Mouse (Mus musculus) heart, adult 8-10 months (tissue): ENCODE measurements at regions not wholly inside any gene's neighbourhood (a gene's known extent, or its start where the extent isn't known, plus 50 kb on each side); places are given as distances from the start of the nearest gene placed in this dataset.
A peak's percentile ranks its signal among the peaks of the same experiment; 100 is the strongest.

Experiments used
- DNase-seq: peaks from one replicate; pipeline ENCODE4 v3.0.0; 2022; ENCODE audit warnings: low spot score

DNA sequence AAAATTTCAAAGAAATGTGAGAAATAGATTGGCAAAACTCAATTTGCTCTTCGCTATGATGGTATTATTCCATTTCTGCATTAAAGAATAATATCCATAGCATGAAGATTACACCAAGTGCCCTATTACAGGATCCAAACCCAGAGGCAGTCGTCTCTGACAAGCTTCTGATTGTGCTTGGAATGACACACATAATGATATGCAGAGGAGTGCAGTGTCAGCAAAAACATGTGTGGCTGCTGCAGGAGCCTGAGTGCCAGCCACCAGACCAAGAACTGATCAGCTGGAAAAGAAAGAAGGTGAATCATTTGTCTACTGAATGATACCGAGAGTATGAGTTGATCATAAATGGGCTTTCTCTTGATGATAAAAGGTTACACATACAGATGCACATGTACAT is 137.3 kb downstream of the Il15 start:
- no peak for DNase-seq

DNA sequence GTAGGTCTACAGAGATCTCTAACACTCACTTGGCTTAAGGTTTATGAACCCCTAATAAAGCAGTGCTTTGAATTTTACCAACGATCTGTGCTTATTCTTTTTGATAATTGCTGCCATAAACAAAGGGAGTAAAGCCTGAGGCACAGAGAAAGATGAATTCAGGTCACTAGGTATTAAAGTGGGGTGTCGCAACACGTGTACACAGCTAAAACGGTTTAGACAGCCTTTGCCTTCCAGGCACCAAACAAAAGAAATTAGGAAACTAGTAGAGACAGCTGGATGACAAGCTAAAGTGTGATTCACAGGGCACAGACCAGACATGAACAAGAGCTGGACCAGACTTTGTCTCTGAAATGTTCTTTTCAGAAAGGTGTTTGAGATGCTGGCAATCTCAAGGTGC is 140.8 kb downstream of the Il15 start:
- DNase-seq = no peak

DNA sequence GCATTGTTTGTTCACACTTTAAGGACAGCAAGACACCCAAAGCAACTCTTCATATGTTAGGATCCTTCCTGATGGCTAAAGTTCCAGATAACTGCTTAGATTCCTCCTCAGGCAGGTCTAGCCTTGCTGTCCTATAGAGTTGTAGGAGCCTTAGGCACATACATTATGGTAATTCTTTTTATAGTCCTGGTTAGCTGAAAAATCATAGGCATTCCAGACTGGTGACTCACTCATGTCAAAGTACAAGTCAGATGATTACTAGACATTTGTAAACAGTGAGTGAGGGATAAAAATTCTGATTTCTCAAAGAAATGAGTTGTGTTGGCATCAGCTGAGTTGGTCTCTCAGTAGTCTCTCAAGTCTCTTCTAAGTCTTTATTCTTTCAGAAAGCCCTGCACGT is 142.4 kb downstream of the Il15 start:
- no peak for DNase-seq

DNA sequence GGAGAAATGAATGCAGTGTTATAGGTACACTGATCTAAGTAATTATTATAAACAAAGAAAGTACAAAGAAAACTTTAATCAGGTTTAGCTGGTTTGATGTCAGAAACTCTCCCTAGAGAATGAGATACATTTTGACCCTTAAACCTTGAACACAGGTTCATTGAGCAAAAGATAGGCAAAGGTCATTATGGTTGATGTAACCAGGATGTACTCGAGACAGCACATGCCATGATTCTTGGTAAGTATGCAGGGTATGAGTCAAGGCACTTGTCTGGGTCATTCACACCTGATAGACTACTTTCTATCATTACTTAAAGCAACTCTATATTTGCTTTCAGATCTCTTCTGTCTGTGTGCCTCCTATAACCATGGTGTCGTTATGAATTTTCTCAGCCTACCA is 147.2 kb downstream of the Il15 start:
- DNase-seq = no peak

DNA sequence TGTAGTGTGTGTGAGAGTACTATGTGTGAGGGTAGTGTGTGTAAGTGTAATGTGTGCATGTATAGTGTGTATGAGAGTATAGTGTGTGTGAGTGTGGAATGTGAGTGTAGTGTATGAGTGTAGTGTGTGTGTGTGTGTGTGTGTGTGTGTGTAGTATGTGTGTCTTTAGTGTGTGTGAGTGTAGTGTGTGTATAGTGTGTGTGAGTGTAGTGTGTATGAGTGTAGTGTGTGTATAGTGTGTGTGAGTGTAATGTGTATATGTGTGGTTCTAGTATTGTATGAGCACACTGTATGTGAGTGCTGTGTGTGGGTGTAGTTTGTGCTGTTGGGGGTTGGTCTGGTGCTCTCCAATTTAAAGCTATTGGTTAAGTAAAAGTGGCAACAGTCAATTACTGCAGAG is 150.6 kb downstream of the Il15 start:
- DNase-seq = no peak

DNA sequence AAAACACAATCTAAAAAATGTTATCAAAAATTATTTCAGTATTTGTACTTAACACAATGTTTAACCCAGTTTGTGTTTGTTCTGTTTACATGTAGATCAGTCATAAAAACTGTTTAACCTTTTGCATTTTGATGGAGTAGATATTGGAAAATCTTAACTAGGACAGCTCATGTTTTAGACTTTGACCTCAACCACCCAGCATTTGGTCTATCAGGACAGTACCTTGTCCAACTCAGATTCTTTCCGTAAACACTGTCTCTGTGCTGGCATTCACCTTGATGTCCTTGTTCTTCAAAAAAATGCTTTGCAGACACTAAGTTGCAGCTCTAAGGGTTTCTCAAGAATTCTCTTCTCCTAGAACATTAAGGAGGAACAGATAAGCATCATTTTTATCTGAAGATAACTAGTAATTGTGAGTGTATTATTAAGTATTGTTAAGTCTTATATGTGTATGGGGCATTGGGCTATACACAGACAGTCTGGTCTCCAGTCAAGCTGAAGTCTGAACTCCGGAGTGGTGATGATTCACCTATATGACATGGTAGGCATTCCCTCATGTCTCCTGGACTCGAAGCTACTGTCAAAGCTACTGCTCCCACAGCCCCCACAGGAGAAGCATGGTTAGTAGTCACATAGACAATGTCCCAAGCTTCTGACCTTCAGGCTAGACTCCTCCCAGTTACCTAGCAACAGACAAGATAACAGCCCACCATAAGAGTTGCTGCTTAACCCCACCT is 153.0 kb downstream of the Il15 start:
- DNase-seq = no peak

DNA sequence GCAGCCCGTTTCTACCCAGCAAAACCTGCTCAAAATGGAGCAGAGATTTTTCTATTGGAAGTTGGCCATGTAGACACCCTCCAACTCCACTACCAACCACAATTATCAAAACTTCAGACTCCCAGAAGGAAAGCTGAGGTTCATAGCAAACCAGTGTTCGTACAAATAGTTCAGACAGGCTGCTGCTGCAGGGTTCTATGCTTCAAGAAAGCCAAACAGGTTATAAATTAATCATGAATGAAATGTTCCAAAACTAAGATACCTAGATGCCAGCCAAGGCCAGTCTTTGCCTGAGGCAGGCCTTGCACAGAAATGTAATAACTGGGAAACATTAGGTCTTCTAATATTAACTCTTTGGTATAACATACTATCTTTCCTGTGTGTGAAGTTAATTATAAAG is 158.9 kb downstream of the Il15 start:
- DNase-seq = no peak

DNA sequence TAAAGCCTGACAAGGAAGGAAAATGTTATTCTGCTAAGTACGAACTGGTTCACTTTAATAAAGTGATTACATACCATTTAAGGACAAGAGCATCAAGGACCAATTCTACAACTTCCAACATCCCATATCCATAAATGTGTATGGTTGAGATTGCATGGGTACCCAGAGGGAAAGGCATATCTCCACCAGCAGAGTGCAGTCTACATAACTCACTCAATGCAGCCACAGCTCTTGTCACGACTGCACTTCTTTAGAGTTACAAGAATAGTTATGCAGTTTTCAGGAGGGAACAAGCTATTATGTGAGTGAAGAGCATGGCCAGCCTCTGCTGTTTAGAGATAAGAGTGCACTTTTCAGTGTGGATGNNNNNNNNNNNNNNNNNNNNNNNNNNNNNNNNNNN is 173.1 kb downstream of the Il15 start:
- no peak for DNase-seq

DNA sequence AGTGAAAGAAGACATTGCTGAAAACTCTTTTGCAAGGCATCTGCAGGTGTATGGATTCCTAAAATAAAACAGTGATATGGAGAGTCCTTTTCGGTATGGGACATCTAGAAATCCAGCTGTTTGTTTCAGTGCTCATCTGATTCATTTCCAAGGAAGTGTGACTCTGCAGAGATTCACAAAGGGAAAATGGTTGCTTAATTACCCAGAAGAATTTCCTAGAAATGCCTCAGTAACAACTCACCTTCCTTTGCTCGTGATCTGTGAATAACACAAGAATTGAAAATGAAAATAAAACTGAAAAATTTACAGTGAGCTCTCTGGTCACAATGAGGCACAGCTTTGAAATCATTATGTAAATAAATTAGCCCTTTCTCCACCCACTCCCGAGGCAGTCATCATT is 201.3 kb downstream of the Il15 start:
- DNase-seq = no peak

DNA sequence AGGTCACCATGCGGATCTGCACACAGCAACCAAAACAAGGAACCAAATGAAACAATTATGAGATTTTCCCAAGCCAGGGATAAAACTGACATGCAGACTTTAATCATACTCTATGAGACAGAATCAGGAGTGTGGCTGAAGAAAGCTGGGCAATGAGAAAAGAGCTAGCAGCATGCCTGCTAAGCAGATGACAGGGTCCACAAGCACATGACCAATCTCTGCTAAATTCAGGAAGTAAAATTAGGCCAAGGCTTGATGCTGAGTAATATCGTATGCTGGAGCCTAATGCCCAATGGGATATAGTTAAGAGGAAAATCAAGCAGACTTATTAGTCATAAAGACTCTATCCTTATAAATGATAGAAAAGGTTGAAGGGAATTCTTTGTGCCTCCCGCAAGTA is 202.8 kb downstream of the Il15 start:
- DNase-seq = no peak

DNA sequence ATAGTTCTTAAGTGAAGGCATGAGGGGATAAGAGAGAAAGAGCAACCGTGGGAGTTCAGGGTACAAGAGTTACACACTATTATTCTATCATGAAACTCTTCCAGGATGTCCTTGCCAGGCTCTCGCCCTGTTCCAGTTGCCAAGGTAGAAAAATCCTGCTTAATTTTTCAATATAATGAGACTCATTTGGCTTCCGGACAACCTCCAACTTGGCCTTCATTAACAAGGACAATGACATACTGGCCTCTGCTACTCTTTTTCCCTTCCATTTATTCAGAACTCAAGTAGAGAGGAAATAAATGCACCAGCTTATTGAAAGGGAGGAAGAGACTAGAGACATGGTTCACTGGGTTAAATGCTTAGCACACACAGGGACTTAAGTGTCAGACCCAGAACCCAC is 206.5 kb downstream of the Il15 start:
- no peak for DNase-seq

DNA sequence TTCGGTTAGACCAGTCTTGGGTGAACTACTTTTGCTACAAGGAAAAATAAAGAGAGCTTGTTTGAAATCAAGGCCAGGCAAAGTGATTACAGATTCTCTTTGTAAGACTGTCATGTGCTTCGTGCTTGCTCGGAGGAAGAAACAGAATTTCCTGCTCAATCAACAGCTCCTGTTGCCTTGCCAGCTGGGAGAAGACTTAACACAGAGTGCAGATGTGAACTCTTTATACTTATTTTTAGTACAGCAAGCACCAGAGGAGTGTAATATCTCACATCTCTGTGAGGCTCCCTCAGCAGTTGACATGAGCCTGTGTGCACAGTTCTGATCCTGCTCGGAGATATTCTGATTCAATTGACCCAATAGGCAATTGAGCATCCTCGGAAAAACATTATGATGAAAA is 207.9 kb downstream of the Il15 start:
- peak; percentile 4 for DNase-seq

DNA sequence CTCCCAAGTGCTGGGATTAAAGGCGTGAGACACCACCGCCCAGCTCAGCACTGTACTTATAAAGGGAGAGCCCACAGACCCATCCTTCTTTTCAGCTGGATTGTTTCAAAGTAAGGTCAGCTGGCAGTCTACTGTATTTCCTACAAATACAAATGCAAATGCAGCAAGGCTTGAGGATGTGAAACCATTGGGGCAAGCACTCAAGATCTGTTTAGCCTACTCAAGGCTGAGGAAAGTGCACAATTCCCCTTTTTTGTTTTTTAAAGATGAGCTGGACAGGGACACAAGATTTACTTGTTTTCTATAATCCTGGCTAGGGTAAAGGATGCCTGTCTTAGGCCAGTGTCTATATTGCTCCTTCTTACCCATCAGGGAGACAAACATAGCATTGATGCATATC is 212.0 kb downstream of the Il15 start:
- DNase-seq = no peak

DNA sequence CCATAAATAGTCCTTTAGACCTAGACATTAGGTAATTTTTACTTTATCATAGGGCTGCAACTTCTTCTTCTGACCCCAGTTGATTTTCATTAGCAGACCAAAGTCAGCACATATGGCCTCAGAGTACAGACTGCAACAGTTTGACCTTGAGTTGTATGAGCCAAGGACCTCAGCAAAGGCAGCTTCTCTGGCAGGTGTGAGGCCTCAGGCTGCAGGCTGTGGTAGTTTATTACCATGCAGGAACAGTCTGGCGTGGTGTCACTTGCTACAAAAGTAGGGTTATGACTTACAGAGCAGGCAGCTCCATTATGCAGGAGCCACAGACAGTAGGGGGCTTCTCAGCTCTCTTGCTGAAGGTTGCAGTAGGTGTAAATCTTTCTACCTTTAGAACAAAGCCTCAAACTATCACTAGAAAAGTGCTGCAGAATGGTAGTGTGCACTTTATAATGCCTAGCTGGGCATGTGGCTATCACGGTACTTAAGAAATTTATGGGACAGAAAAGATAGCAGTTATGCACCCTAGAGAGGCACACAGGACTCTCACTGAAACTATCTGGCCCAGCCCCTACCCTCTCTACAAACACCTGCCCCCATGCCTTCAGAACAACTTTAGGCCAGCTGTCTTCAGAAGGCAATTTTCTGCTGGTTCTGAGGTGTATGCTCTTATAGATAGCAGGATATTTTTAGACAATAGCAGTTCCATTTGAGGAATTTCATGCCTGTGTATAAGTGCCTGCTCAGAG is 215.7 kb downstream of the Il15 start:
- DNase-seq = no peak

DNA sequence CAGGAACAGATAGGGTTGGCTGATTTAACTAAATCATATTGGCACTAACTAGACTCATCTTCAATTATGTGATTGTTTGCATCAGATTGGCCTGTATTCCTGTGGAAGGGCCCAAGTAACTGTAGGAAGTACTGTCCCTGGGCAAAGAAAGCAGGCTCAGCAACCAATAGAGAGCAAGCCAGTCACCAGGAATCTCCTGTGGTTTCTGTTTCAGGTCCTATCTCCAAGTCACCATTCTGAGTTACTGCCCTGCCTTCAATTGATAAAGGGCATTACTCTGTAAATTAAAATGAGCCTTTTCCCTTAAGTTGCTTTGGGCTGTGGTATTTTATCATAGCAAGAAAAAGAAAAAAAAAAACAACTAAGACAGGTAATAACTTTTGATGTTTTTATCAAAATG is 219.0 kb downstream of the Il15 start:
- no peak for DNase-seq
